Mouse (Mus musculus) forebrain, embryonic 10.5 days (tissue): ENCODE data around the gene Icam4. TPM values are rescaled to one million over a fixed set of nuclear protein-coding genes. Genes with fewer than 3 reads are reported as not detected.

Experiments used
- DNase-seq: peaks from one replicate; pipeline ENCODE4 v3.0.0-alpha.2; 2017; ENCODE audit warnings: low spot score; ENCODE audit errors: extremely low spot score
- H3K27ac ChIP-seq: fragments of 300-500 bp; sonication (generic); 2 replicates; pipeline ENCODE4 v1.5.1; 2016; ENCODE audit warnings: mild to moderate bottlenecking
- H3K27me3 ChIP-seq: fragments of 300-500 bp; sonication (generic); 2 replicates; pipeline ENCODE4 v1.6.1; 2016; ENCODE audit warnings: mild to moderate bottlenecking; ENCODE audit not compliant: poor library complexity, severe bottlenecking
- H3K36me3 ChIP-seq: fragments of 300-500 bp; sonication (generic); replicated peaks from 2 replicates; pipeline ENCODE4 v1.6.1; 2016; ENCODE audit warnings: mild to moderate bottlenecking, moderate library complexity
- H3K4me1 ChIP-seq: fragments of 300-500 bp; sonication (generic); 2 replicates; pipeline ENCODE4 v1.6.1; 2016
- H3K4me3 ChIP-seq: fragments of 300-500 bp; sonication (generic); 2 replicates; pipeline ENCODE4 v1.5.1; 2016; ENCODE audit warnings: mild to moderate bottlenecking, moderate library complexity
- H3K9me3 ChIP-seq: fragments of 300-500 bp; sonication (generic); 2 replicates; pipeline ENCODE4 v1.6.1; 2016; ENCODE audit warnings: mild to moderate bottlenecking, moderate library complexity
- WGBS: fragments of 180-500 bp; shearing (Covaris S2); methylation state at CpG from one replicate; pipeline ENCODE4 v1.1.7; 2016; 5-methylcytosine and 5-hydroxymethylcytosine counted together
- polyA plus RNA-seq: library from polyadenylated mRNA; unstranded; fragments of >200 nt; fragmentation: Nextera tagmentation; extraction: Ambion mirVana; gene quantifications from 2 replicates; pipeline ENCODE4 v1.2.1, GENCODE M21; 2016

Icam4 gene
- polyA plus RNA-seq, 1 experiment from 2014 or later, result 7.9 TPM

DNA sequence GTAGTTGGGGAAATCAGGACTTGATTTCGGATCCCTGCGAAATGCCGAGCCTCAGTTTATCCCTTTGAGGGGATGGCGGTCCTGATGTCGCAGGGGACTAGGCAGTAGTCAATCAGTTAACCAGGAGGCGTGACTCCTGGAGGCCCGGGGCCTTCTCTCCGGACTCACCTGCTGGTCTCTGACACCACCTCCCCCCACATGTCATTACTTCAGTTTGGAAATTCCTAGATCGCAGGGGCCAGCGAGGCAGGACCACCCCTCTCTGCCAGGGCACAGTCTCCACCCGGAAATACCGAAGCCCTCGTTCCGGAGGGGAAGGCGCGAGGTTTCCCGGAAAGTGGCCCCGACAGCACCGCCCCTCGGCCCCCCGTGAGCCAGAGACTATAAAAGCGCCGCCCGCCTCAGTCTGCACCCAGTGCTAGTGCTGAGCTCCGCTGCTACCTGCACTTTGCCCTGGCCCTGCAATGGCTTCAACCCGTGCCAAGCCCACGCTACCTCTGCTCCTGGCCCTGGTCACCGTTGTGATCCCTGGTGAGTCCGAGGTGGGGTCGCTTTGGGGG lies 13.5 kb upstream of the Icam4 start, which contains the start of gene Icam1:
Gene Icam1, plus strand, starts transcription at position 415 of the 560 bp plus-strand sequence.
- Histone ChIP-seq H3K9me3 (no peaks in the 10 kb centered on the region), H3K27ac (no peak within 1 kb of the TSS), H3K4me1 (peaks cover 20% of the 10 kb centered on the region), H3K36me3 (no peaks in the 10 kb centered on the region), H3K4me3 (peak within 1 kb of the TSS; percentile 45), H3K27me3 (peaks cover 63% of the 10 kb centered on the region)
- DNase-seq, result no peak
- 1% methylated on average over 30 of the region's 30 CpGs for WGBS

DNA sequence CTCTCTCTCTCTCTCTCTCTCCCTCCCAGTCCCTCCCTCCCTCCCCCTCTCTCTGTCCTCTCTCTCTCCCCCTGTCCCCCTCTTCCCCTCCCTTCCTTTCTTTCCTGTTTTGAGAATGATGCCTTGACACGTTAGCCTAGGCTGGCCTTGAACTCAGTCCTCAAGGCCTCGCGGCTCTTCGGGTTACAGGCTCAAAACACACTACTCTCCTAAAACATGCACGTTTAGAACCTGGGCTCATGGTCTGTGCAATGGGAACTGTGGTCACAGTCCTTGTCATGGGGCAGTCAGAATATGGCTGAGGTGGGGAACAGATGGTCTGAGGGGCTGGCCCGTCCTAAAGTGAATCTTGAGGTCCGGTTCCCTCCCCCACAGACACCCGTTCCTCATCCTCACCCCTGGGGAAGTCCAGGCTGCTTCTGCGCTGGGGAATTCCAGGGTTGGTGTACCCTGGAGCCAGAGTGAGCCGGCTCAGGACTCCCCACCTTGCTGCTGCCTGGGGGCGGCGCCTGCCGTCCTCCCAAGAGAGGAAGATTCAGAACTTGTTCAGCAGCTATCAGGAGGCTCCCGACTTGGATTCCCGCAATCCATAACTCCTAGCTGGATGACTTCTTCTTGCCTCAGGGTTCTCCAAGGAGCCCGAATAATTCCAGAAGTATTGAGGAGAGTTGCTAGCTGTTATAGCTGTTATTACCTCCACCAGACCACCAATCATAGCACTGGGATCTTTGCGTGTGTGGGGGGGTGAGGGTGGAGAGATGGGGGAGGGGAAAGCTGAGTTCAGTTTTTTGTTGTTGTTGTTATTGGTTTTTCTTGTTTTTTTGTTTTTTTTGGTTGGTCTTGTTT lies 12.6 kb upstream of the Icam4 start:
- peak overlapping the region; percentile 45; the same call in 1 of the 2 replicates for H3K4me3 ChIP-seq

DNA sequence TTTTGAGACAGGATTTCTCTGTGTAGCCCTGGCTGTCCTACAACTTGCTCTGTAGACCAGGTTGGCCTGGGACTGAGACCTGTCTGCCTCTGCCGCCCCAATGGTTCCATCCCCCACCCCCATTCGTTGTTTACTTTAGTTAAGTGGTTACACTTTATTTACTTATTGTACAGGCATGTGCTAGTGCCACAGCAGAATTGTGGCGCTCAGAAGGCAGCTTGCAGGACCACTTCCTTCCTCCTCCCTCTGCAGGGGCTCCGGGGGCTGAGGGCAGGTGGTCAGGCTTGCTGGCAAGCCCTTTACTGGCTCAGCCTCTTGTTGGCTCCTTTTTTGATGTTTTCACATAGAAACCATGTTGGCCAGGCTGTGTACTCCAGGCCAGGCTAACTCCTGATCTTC lies 12.0 kb upstream of the Icam4 start:
- H3K27ac ChIP-seq, result no peak overlapping the region
- H3K27me3 ChIP-seq, result peaks cover 72% of the 10 kb centered on the region
- H3K9me3 ChIP-seq, result no peaks in the 10 kb centered on the region
- H3K4me3 ChIP-seq, result no peak overlapping the region
- peaks cover 20% of the 10 kb centered on the region for H3K4me1 ChIP-seq
- H3K36me3 ChIP-seq, result no peaks in the 10 kb centered on the region
- DNase-seq, result no peak
- WGBS, result 43% methylated on average over 4 of the region's 4 CpGs

More for the DNA sequence above, 12.6 kb upstream of the Icam4 start:
- Histone ChIP-seq H3K36me3 (no peaks in the 10 kb centered on the region), H3K27ac (no peak overlapping the region), H3K27me3 (peaks cover 69% of the 10 kb centered on the region), H3K9me3 (no peaks in the 10 kb centered on the region), H3K4me1 (peaks cover 20% of the 10 kb centered on the region)
- DNase-seq, result no peak
- WGBS, result 4% methylated on average over 17 of the region's 17 CpGs

DNA sequence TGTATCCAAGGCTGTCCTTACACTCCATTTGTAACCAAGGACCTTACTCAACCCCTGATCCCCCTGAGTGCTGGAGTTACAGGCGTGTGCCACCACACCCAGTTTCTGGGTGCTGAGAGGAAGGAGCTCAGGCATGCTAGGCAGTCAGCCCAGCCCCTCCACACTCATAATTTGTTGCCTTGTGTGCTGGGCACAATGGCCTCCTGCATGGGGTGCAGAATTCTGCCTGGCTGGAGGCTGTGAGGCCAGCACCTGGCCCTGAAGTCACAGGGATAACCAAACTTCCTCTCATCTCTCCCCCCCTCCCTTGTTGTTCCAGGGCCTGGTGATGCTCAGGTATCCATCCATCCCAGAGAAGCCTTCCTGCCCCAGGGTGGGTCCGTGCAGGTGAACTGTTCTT lies 10.6 kb upstream of the Icam4 start:
- no peak for DNase-seq
- Histone ChIP-seq H3K36me3 (no peaks in the 10 kb centered on the region), H3K9me3 (no peaks in the 10 kb centered on the region), H3K27me3 (peaks cover 68% of the 10 kb centered on the region), H3K4me1 (peaks cover 20% of the 10 kb centered on the region), H3K4me3 (no peak overlapping the region), H3K27ac (no peak overlapping the region)
- WGBS, result 77% methylated on average over 2 of the region's 2 CpGs

DNA sequence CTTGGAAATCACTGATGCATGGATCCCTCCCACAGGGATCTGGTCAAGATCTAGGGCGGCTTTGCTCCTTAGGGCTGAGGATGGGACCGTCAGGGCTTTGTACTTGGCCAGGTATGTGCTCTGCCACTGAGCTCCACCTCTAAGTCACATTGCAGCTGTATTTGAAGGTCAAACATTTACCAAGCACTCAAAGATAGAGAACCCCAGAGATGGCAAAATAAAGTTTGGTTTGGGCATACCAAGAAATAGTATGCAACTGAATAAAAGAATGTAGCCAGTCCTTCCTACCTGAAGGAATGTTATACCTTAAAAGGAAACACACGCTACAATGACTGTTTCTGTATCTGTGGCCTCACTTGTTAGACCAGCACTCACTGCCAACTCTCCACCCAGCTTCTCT lies 7.8 kb upstream of the Icam4 start:
- Histone ChIP-seq H3K4me3 (no peak overlapping the region), H3K27me3 (peaks cover 54% of the 10 kb centered on the region), H3K9me3 (no peaks in the 10 kb centered on the region), H3K27ac (no peak overlapping the region), H3K36me3 (no peaks in the 10 kb centered on the region), H3K4me1 (peaks cover 4% of the 10 kb centered on the region; the same call in 1 of the 2 replicates)
- no peak for DNase-seq
- WGBS, result 87% methylated on average over 3 of the region's 3 CpGs

DNA sequence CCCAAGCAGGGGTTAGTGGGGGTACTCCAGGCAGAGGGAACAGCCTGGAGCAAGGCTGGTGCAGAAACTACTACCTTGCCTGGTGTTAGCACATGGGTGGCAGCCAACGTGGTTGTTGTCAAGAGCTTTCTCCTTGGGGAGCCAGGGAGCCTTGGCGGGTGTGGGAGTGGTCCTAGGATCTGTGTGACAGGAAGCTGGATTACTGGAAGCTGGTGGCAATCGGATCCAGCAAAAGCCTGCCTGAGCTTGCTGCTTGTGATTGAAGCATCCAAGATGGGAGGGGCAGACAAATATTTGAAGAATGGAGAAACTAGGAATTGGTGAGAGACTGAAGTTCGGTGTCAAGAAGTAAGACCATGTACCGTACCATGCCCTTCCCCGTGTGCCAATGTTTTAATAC lies 6.9 kb upstream of the Icam4 start:
- Histone ChIP-seq H3K27ac (no peak overlapping the region), H3K4me1 (no peaks in the 10 kb centered on the region; the same call in 1 of the 2 replicates), H3K9me3 (no peaks in the 10 kb centered on the region), H3K36me3 (no peaks in the 10 kb centered on the region), H3K27me3 (peaks cover 54% of the 10 kb centered on the region), H3K4me3 (no peak overlapping the region)
- WGBS, result 66% methylated on average over 6 of the region's 6 CpGs
- DNase-seq, result no peak

DNA sequence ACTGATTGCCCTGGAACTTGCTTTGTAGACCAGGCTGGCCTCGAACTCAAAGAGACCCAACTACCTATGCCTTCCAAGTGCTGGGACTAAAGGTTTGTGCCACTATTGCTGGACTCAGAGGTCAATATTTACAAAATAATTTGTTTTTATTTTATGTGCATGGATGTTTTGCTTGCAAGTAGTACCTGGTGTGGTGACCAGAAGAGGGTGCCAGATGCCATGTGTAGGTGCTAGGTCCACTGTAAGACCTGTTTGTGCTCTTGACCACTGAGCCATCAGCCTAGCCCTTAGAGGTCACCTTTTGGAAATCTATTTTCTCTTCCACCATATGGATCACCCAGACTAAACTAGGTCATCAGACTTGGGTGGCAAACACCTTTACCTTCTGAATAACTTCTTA lies 6.4 kb upstream of the Icam4 start:
- 87% methylated on average over 1 of the region's 1 CpGs for WGBS

DNA sequence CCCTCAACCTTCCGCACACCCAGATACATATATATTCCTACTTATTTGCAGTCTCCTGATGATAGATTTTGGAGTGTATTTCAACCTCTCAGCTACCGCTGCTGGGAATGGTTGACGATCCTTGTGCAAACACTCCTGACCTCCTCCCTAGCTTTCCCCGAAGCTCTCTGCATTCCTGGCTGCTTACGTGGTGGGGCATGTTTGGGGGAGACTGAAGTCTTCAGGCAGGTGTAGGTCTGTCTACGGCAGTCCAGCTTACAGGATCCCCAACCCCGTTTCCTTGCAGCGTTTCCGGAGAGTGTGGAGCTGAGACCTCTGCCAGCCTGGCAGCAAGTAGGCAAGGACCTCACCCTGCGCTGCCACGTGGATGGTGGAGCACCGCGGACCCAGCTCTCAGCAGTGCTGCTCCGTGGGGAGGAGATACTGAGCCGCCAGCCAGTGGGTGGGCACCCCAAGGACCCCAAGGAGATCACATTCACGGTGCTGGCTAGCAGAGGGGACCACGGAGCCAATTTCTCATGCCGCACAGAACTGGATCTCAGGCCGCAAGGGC lies 3.8 kb upstream of the Icam4 start:
- 74% methylated on average over 19 of the region's 19 CpGs for WGBS
- Histone ChIP-seq H3K4me1 (peaks cover 17% of the 10 kb centered on the region), H3K4me3 (no peak overlapping the region), H3K9me3 (no peaks in the 10 kb centered on the region), H3K27me3 (peaks cover 63% of the 10 kb centered on the region), H3K36me3 (no peaks in the 10 kb centered on the region), H3K27ac (no peak overlapping the region)
- no peak for DNase-seq

More for the DNA sequence above, 6.4 kb upstream of the Icam4 start:
- Histone ChIP-seq H3K27ac (no peak overlapping the region), H3K36me3 (no peaks in the 10 kb centered on the region), H3K4me3 (no peak overlapping the region), H3K27me3 (peaks cover 54% of the 10 kb centered on the region), H3K4me1 (peaks cover under 1% of the 10 kb centered on the region; the same call in 1 of the 2 replicates), H3K9me3 (no peaks in the 10 kb centered on the region)
- DNase-seq, result no peak

DNA sequence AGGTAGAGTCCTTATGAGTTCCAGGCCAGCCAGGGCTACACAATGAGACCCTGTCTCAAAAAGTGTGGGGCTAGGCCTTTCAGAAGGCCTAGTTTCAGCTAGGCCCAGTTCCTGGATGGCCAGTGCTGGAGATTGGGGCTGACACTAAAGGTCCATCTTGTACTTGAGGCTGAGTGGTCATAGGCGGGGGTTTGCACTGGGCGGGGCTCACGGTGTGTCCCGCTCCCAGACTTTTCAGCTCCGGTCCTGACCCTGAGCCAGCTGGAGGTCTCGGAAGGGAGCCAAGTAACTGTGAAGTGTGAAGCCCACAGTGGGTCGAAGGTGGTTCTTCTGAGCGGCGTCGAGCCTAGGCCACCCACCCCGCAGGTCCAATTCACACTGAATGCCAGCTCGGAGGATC lies 2.3 kb upstream of the Icam4 start:
- no peak for DNase-seq
- H3K27ac ChIP-seq, result no peak overlapping the region
- no peak overlapping the region for H3K4me3 ChIP-seq
- 84% methylated on average over 12 of the region's 12 CpGs for whole genome bisulfite sequencing
- H3K27me3 ChIP-seq, result peaks cover 71% of the 10 kb centered on the region
- no peaks in the 10 kb centered on the region for H3K36me3 ChIP-seq
- H3K4me1 ChIP-seq, result peaks cover 32% of the 10 kb centered on the region
- H3K9me3 ChIP-seq, result no peaks in the 10 kb centered on the region

DNA sequence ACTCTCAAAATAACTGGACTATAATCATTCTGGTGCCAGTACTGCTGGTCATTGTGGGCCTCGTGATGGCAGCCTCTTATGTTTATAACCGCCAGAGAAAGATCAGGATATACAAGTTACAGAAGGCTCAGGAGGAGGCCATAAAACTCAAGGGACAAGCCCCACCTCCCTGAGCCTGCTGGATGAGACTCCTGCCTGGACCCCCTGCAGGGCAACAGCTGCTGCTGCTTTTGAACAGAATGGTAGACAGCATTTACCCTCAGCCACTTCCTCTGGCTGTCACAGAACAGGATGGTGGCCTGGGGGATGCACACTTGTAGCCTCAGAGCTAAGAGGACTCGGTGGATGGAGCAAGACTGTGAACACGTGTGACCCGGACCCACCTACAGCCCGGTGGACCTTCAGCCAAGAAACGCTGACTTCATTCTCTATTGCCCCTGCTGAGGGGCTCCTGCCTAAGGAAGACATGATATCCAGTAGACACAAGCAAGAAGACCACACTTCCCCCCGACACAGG lies 1.3 kb upstream of the Icam4 start:
- no peak overlapping the region for H3K27ac ChIP-seq
- 56% methylated on average over 8 of the region's 8 CpGs for WGBS
- H3K27me3 ChIP-seq, result peaks cover 79% of the 10 kb centered on the region
- no peaks in the 10 kb centered on the region for H3K36me3 ChIP-seq
- no peak overlapping the region for H3K4me3 ChIP-seq
- H3K4me1 ChIP-seq, result peaks cover 42% of the 10 kb centered on the region
- no peaks in the 10 kb centered on the region for H3K9me3 ChIP-seq
- no peak for DNase-seq

DNA sequence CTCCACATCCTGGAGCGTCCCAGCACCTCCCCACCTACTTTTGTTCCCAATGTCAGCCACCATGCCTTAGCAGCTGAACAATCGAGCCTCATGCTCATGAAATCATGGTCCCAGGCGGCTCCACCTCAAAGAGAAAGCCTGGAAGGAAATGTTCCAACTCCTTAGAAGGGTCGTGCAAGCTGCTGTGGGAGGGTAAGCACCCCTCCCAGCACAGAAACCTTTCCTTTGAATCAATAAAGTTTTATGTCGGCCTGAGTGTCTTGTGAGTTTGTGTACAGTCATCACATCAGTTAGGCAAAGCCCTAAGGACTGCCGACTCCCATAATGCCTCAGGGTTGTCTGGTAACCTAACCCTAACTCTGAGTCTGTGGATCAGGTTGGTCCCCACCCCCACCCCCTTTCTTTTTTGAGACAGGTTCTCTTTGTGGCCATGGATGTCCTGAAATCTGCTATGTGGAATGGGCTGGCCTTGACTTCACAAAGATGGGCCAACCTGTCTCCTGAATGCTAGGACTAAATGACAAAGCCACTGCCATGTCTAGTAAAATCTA lies 538 bp upstream of the Icam4 start:
- WGBS, result 75% methylated on average over 6 of the region's 6 CpGs

DNA sequence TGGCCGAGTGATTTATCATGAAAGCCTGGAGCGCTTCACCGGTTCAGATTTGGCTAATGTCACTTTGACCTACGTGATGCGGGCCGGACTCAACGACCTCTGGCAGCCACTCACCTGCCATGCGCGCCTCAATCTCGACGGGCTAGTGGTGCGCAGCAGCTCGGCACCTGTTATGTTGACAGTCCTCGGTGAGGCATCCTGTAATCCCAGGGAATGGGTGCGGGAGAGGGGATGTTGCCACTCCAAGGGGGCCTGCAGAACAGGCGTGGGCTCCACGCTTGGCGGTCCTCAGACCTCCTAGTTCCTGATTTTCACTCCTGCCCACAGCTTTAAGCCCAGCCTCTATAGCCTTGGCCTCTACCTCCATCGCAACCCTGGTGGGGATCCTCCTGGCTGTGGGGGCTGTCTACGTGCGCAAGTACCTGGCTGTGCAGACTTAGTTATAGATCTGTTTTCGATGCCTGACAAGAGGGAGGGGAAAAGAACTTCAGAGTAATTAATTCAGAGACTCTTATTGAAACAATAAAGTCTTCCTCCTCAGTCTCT lies 955 bp downstream of the Icam4 start:
- no peaks in the 10 kb centered on the region for H3K36me3 ChIP-seq
- H3K9me3 ChIP-seq, result no peaks in the 10 kb centered on the region
- no peak for DNase-seq
- 0 out of 2 replicates have a peak overlapping the region, but pooled peaks have one; percentile 76 for H3K27ac ChIP-seq
- peaks cover 59% of the 10 kb centered on the region for H3K4me1 ChIP-seq
- H3K27me3 ChIP-seq, result peaks cover 100% of the 10 kb centered on the region
- peak overlapping the region; percentile 50 for H3K4me3 ChIP-seq
- WGBS, result 21% methylated on average over 22 of the region's 22 CpGs

More for the DNA sequence above, 538 bp upstream of the Icam4 start:
- Histone ChIP-seq H3K9me3 (no peaks in the 10 kb centered on the region), H3K27me3 (peaks cover 87% of the 10 kb centered on the region), H3K4me3 (0 out of 2 replicates have a peak overlapping the region, but pooled peaks have one; percentile 50), H3K27ac (no peak overlapping the region), H3K36me3 (no peaks in the 10 kb centered on the region), H3K4me1 (peaks cover 50% of the 10 kb centered on the region)
- DNase-seq, result no peak
